Mouse (Mus musculus) forebrain, postnatal 0 days (tissue): ENCODE results near the gene Pigk. TPM values are rescaled to one million over a fixed set of nuclear protein-coding genes. Genes with fewer than 3 reads are reported as not detected.

ENCODE experiments used
- ATAC-seq: fragments of 200-750 bp; cut with Nextera tagmentation; 2 replicates; pipeline ENCODE4 v1.8.0; 2017; ENCODE audit warnings: mild to moderate bottlenecking, moderate library complexity
- DNase-seq: peaks from one replicate; pipeline ENCODE4 v3.0.0-alpha.2; 2015
- H3K27ac ChIP-seq: fragments of 300-500 bp; sonication (generic); 2 replicates; pipeline ENCODE4 v1.5.1; 2014; ENCODE audit warnings: low read depth, mild to moderate bottlenecking, antibody characterized with exemption, low read length, moderate library complexity, mixed read lengths
- H3K27me3 ChIP-seq: fragments of 300-500 bp; sonication (generic); 2 replicates; pipeline ENCODE4 v1.6.1; 2014; ENCODE audit warnings: mild to moderate bottlenecking, low read length, mixed read lengths; ENCODE audit not compliant: insufficient read depth
- H3K36me3 ChIP-seq: fragments of 300-500 bp; sonication (generic); 2 replicates; pipeline ENCODE4 v1.6.1; 2014; ENCODE audit warnings: mild to moderate bottlenecking, moderate library complexity; ENCODE audit not compliant: insufficient read depth
- H3K4me1 ChIP-seq: fragments of 300-500 bp; sonication (generic); 2 replicates; pipeline ENCODE4 v1.6.1; 2014; ENCODE audit warnings: antibody characterized with exemption; ENCODE audit not compliant: insufficient read depth
- H3K4me2 ChIP-seq: fragments of 300-500 bp; sonication (generic); 2 replicates; pipeline ENCODE4 v1.6.1; 2014; ENCODE audit warnings: low read depth, mild to moderate bottlenecking, moderate library complexity
- H3K4me3 ChIP-seq: fragments of 300-500 bp; sonication (generic); 2 replicates; pipeline ENCODE4 v1.5.1; 2014; ENCODE audit warnings: low read depth, low read length, mixed read lengths
- H3K9ac ChIP-seq: fragments of 300-500 bp; sonication (generic); 2 replicates; pipeline ENCODE4 v1.6.1; 2014; ENCODE audit warnings: mild to moderate bottlenecking
- H3K9me3 ChIP-seq: fragments of 300-500 bp; sonication (generic); 2 replicates; pipeline ENCODE4 v1.6.1; 2016; ENCODE audit warnings: low read length
- CTCF ChIP-seq: sonication (generic); IDR thresholded peaks from 2 replicates; pipeline ENCODE4 v1.5.1; 2016; ENCODE audit warnings: antibody characterized with exemption, control low read depth, low read depth
- WGBS: fragments of 180-500 bp; shearing (Covaris S2); extraction: QIAGEN DNeasy Blood & Tissue Kit; methylation state at CpG from one replicate; pipeline ENCODE4 v1.1.7; 2014; 5-methylcytosine and 5-hydroxymethylcytosine counted together
- polyA plus RNA-seq: library from polyadenylated mRNA; unstranded; fragments of >200 nt; fragmentation: Nextera tagmentation; extraction: Ambion mirVana; gene quantifications from 2 replicates; pipeline ENCODE4 v1.2.1, GENCODE M21; 2015
- total RNA-seq: library from RNA; depleted of rRNA; stranded (reverse); fragments of >200 nt; gene quantifications from 2 replicates; pipeline ENCODE4 v1.2.3, GENCODE M21; 2014; rRNA removed

The Pigk gene
- total and polyA plus RNA-seq, 2 experiments from 2014 or later: 31.8 to 46.0 TPM

DNA sequence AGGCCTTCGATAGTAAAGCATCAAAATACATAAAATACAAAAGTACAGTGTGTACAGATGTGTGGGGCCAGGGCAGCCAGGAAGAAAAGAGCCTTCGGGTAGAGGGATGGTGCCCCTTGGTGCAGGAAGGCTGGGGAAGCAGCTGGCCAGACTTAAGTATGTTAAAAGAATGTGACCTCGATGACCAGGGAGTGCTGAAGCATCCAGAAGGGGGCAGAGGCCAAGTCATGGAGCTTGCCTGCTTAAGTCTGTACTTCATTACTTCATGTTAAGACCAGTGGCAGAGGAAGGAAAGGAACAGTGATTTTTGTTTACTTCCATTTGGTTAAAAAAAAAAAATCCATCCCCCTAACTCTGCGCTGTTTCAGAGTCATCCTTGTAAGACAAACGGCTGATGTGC lies 284.2 kb downstream of the Pigk start:
- WGBS: 61% methylated on average over 5 of the region's 5 CpGs
- no peak overlapping the region for H3K4me2 ChIP-seq
- DNase-seq: no peak

DNA sequence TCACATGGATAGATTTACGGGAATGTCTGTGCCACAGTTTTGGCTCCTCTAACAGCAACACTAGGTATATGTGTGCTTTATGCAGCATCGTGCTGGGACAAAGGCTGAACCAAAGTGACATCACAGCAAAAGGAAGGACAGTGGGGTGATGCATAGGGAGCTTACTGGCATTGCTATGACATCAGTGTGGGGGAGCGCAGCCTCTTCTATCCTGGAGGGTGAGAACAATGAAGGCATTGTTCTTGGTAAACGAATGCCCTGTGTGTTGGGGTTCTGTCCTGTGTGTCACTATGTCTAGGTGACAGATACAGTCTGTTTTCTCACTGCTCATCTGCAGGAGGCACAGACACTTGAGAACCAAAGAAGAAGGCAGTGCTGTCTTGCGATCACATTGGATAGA lies 285.0 kb downstream of the Pigk start:
- Histone ChIP-seq H3K9me3 (no peaks in the 10 kb centered on the region), H3K27me3 (no peaks in the 10 kb centered on the region), H3K36me3 (no peaks in the 10 kb centered on the region), H3K9ac (no peak overlapping the region), H3K4me1 (no peaks in the 10 kb centered on the region), H3K4me2 (no peak overlapping the region), H3K27ac (no peak overlapping the region), H3K4me3 (no peak overlapping the region)
- DNase-seq (no peak), ATAC-seq (0 out of 2 replicates have a peak, but pooled peaks have one; percentile 27)
- 56% methylated on average over 5 of the region's 5 CpGs for WGBS
- TF ChIP-seq CTCF: no peak

More for the DNA sequence above, 284.2 kb downstream of the Pigk start:
- Histone ChIP-seq H3K27me3 (no peaks in the 10 kb centered on the region), H3K4me3 (no peak overlapping the region), H3K9ac (no peak overlapping the region), H3K9me3 (no peaks in the 10 kb centered on the region), H3K27ac (no peak overlapping the region), H3K36me3 (no peaks in the 10 kb centered on the region), H3K4me1 (no peaks in the 10 kb centered on the region)
- TF ChIP-seq CTCF: no peak
- no peak for ATAC-seq

DNA sequence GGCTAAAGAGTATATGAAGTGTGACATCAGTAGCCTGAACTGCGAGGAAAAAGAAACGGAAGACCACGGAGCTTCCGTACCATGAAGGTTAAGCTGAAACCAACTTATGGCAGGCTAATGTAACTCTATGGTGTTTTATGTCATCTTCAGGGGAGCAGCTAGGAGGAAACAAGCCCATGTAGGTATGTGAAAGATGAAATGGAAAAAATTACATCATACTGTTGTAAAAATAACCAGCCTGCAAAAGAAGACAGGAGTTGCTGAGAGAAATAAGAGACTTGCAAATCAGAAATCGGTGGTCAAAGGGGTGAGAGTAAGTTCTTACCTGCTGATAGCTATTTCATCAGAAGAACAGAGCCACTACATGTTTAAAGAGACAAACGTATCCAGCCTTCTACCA lies 293.0 kb downstream of the Pigk start:
- Histone ChIP-seq H3K9me3 (no peaks in the 10 kb centered on the region), H3K27ac (no peak overlapping the region), H3K27me3 (no peaks in the 10 kb centered on the region), H3K4me2 (no peak overlapping the region), H3K4me3 (no peak overlapping the region), H3K4me1 (no peaks in the 10 kb centered on the region), H3K36me3 (no peaks in the 10 kb centered on the region), H3K9ac (no peak overlapping the region)
- ATAC-seq (no peak), DNase-seq (no peak)
- no peak for TF ChIP-seq CTCF
- WGBS: 93% methylated on average over 6 of the region's 6 CpGs

DNA sequence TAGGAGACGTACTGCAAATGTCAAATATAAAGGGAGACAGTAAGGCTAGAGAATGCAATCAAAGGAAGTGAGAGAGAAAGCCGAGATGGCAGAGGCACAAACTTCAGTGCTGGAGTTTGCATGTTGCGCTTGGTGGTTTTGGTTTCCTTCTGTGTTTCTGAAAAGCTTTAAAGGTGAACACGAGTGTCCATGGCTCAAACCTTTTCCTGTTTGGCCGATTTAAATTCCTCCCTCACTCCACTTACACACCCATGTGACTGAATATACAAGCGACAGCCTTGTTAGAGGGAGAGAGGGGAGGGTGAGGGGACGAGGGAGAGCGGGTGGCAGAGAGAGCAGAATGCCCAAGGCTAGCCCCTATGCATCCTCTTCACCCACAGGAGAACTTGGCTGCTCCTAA lies 302.5 kb downstream of the Pigk start:
- ATAC-seq (no peak), DNase-seq (no peak)
- H3K27me3 ChIP-seq: no peaks in the 10 kb centered on the region
- H3K4me3 ChIP-seq: no peak overlapping the region
- H3K9me3 ChIP-seq: no peaks in the 10 kb centered on the region
- H3K9ac ChIP-seq: no peak overlapping the region
- 71% methylated on average over 8 of the region's 8 CpGs for WGBS
- H3K27ac ChIP-seq: no peak overlapping the region
- no peak for TF ChIP-seq CTCF
- no peaks in the 10 kb centered on the region for H3K4me1 ChIP-seq
- H3K4me2 ChIP-seq: no peak overlapping the region
- H3K36me3 ChIP-seq: no peaks in the 10 kb centered on the region

DNA sequence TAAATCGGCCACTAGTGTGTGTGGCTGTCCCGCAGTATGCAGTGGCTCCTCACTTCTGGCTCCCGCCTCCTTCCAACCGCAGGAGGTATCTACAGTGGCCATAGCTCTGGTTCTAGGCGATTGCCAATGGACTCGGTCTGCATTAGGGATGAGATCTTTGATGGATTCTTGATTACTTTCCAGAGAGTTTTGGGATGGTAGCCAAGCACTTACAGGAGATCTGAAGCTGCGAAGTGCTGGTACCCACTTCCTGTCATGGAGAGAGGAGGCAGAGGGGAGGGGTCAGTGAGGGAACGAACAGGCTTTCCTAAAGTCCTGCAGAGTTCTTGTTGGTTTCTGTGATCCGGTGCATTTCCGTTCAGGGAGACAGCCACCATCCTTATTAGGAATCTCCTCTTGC lies 304.2 kb downstream of the Pigk start:
- ATAC-seq (no peak), DNase-seq (peak; percentile 30)
- 36% methylated on average over 10 of the region's 10 CpGs for WGBS
- no peak for TF ChIP-seq CTCF
- H3K4me3 ChIP-seq: no peak overlapping the region
- no peaks in the 10 kb centered on the region for H3K27me3 ChIP-seq
- H3K27ac ChIP-seq: no peak overlapping the region
- no peaks in the 10 kb centered on the region for H3K9me3 ChIP-seq
- H3K36me3 ChIP-seq: no peaks in the 10 kb centered on the region
- no peak overlapping the region for H3K4me2 ChIP-seq
- H3K4me1 ChIP-seq: no peaks in the 10 kb centered on the region
- H3K9ac ChIP-seq: no peak overlapping the region

DNA sequence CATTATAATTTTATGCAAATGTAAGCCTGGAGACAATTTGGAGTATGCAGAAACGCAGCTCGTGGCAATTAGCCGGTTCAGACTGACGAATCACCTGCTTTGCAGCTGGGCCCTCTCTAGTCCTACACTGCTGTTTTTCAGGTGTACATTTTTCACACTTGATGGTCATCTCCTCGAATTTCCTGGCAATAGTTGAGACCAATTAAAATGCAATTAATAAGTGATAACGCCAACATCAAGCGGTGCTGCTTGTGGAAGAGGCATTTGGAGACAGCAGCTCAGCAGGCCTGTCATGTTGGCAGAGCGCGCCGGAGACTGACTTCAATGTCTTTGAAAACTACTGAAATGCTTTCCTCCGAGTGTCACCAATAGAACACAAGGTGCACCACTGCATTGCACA lies 310.1 kb downstream of the Pigk start:
- TF ChIP-seq CTCF: no peak
- 44% methylated on average over 11 of the region's 11 CpGs for WGBS
- DNase-seq: peak; percentile 55
- Histone ChIP-seq H3K4me1 (no peaks in the 10 kb centered on the region), H3K4me2 (no peak overlapping the region), H3K27me3 (no peaks in the 10 kb centered on the region), H3K9ac (no peak overlapping the region), H3K36me3 (no peaks in the 10 kb centered on the region), H3K9me3 (no peaks in the 10 kb centered on the region), H3K27ac (no peak overlapping the region), H3K4me3 (no peak overlapping the region)
- no peak for ATAC-seq

Other genes with a start within 250 kb of the Pigk start
- 14.6 and 14.8 TPM in 2 replicates for gene Ak5, start 45.7 kb upstream of the Pigk start, total RNA-seq
- gene Ak5, start 45.7 kb upstream of the Pigk start, polyA plus RNA-seq: 18.0 and 27.2 TPM in 2 replicates